Comparison of ENCODE assay signal across 8 mouse cellular contexts in genomic region chr11:7055455-7056017, GRCm38 (mm10). TPM values are rescaled to one million over a fixed set of nuclear protein-coding genes. Genes with fewer than 3 reads are reported as not detected.
DNase-seq lines count a peak whose midpoint lies in the region; ATAC-seq and TF ChIP-seq lines count a peak whose summit lies in the region.

No protein-coding gene starts in this region.

- H3K4me2 ChIP-seq in intestine, embryonic 16.5 days (ENCODE audit: low read depth, low read length) = no peak overlapping the region; the same call in 1 of the 2 replicates
- H3K4me2 ChIP-seq in neural tube, embryonic 13.5 days = peak overlapping the region; percentile 30

- H3K4me1 ChIP-seq in cerebellum, adult 2 months (ENCODE audit: control insufficient read depth, insufficient read depth, low read length) = peaks cover 47% of the 10 kb centered on the region
- peaks cover 9% of the 10 kb centered on the region for H3K4me1 ChIP-seq in intestine, embryonic 16.5 days (ENCODE audit: control insufficient read depth, insufficient read depth, low read length)
- H3K4me1 ChIP-seq in neural tube, embryonic 13.5 days (replicated peaks) = peaks cover 16% of the 10 kb centered on the region
- H3K4me1 ChIP-seq in thymus, adult 2 months (replicated peaks; ENCODE audit: control insufficient read depth, insufficient read depth, low read length) = peaks cover 4% of the 10 kb centered on the region; the same call in 1 of the 2 replicates

- TF ChIP-seq CTCF in gastrocnemius, adult 2 months (IDR thresholded peaks at IDR 0.05) = no peak
- no peak for TF ChIP-seq CTCF in cerebellum, adult 2 months (IDR thresholded peaks at IDR 0.05; ENCODE audit: borderline replicate concordance, insufficient read depth, low read depth, low read length)
- TF ChIP-seq CTCF in thymus, adult 2 months (IDR thresholded peaks at IDR 0.05; ENCODE audit: borderline replicate concordance, control insufficient read depth, extremely low read depth, insufficient read depth, low read length, poor library complexity) = no peak

- H3K27me3 ChIP-seq in cerebellum, adult 2 months (ENCODE audit: control insufficient read depth, insufficient read depth, low read length) = no peaks in the 10 kb centered on the region
- H3K27me3 ChIP-seq in intestine, embryonic 16.5 days (replicated peaks; ENCODE audit: control insufficient read depth, insufficient read depth, low read length) = peaks cover 4% of the 10 kb centered on the region
- H3K27me3 ChIP-seq in neural tube, embryonic 13.5 days = peaks cover 39% of the 10 kb centered on the region
- H3K27me3 ChIP-seq in thymus, adult 2 months (ENCODE audit: control insufficient read depth, insufficient read depth, low read length) = no peaks in the 10 kb centered on the region

- peak; percentile 59 for DNase-seq in gastrocnemius, adult 2 months
- no peak for DNase-seq in gastrocnemius, postnatal 25 days
- peak; percentile 98 to 99 for DNase-seq in cerebellum, adult 2 months
- peak; percentile 11 to 27 for DNase-seq in gastrocnemius, adult 8-10 months (ENCODE audit: low spot score in 2 of 2)
- no peak for DNase-seq in thymus, adult 2 months
- no peak for DNase-seq in testis, postnatal 14 days (ENCODE audit: low spot score)

- H3K9ac ChIP-seq in intestine, embryonic 16.5 days (ENCODE audit: low read depth, low read length) = no peak overlapping the region
- H3K9ac ChIP-seq in neural tube, embryonic 13.5 days = no peak overlapping the region; the same call in 1 of the 2 replicates

- no peaks in the 10 kb centered on the region for H3K36me3 ChIP-seq in intestine, embryonic 16.5 days (ENCODE audit: control insufficient read depth, insufficient read depth, low read length)
- no peaks in the 10 kb centered on the region for H3K36me3 ChIP-seq in neural tube, embryonic 13.5 days
- no peaks in the 10 kb centered on the region for H3K36me3 ChIP-seq in thymus, adult 2 months (ENCODE audit: control insufficient read depth, insufficient read depth, low read length)

- TF ChIP-seq POLR2A in cerebellum, adult 2 months (IDR thresholded peaks at IDR 0.05; ENCODE audit: borderline replicate concordance, insufficient read depth, low read length) = no peak
- TF ChIP-seq POLR2A in thymus, adult 2 months (IDR thresholded peaks at IDR 0.05; ENCODE audit: control insufficient read depth, extremely low read depth, insufficient read depth, low read length, poor library complexity) = no peak

- peak; percentile 50; the same call in 1 of the 2 replicates for ATAC-seq in intestine, embryonic 16.5 days
- peak; percentile 66 for ATAC-seq in neural tube, embryonic 13.5 days (ENCODE audit: low read depth)

- intact Hi-C loops in gastrocnemius, adult 2 months (cut with DNase I) = no loop called here

- 2% methylated on average over 14 of the region's 14 CpGs for WGBS in cerebellum, adult 2 months
- WGBS in intestine, embryonic 16.5 days = 21% methylated on average over 14 of the region's 14 CpGs
- 28% methylated on average over 14 of the region's 14 CpGs for WGBS in neural tube, embryonic 13.5 days
- 32% methylated on average over 14 of the region's 14 CpGs for WGBS in thymus, adult 2 months

- H3K27ac ChIP-seq in gastrocnemius, adult 2 months = peak overlapping the region; percentile 76
- H3K27ac ChIP-seq in cerebellum, adult 2 months (ENCODE audit: insufficient read depth, low read length) = peak overlapping the region; percentile 97
- H3K27ac ChIP-seq in intestine, embryonic 16.5 days (ENCODE audit: low read length) = no peak overlapping the region; the same call in 1 of the 2 replicates
- H3K27ac ChIP-seq in neural tube, embryonic 13.5 days (replicated peaks) = no peak overlapping the region; the same call in 1 of the 2 replicates
- no peak overlapping the region for H3K27ac ChIP-seq in thymus, adult 2 months (ENCODE audit: control insufficient read depth, insufficient read depth, low read length)

- peak overlapping the region; percentile 66 for H3K4me3 ChIP-seq in gastrocnemius, adult 2 months
- H3K4me3 ChIP-seq in cerebellum, adult 2 months (replicated peaks; ENCODE audit: insufficient read depth, low read depth, low read length) = no peak overlapping the region
- H3K4me3 ChIP-seq in intestine, embryonic 16.5 days (ENCODE audit: low read length) = no peak overlapping the region
- no peak overlapping the region for H3K4me3 ChIP-seq in neural tube, embryonic 13.5 days
- no peak overlapping the region for H3K4me3 ChIP-seq in thymus, adult 2 months (ENCODE audit: control insufficient read depth, insufficient read depth, low read length)

- no peaks in the 10 kb centered on the region for H3K9me3 ChIP-seq in intestine, embryonic 16.5 days (ENCODE audit: control insufficient read depth, low read length)
- no peaks in the 10 kb centered on the region for H3K9me3 ChIP-seq in neural tube, embryonic 13.5 days

RNA-seq across cellular contexts. Expression of gene Adcy1, which starts 7.8 kb away (rescaled TPM):
- under 1 TPM; 0.79 to 0.89 TPM for total RNA-seq in gastrocnemius, adult 2 months (2021)
- 1 to 10 TPM; 1.2 to 1.6 TPM for total RNA-seq in gastrocnemius, postnatal 25 days (2021)
- polyA plus RNA-seq in cerebellum, adult 2 months (2012; rRNA removed) = 258 and 326 TPM in 2 replicates
- total RNA-seq in gastrocnemius, adult 8-10 months (2022) = under 1 TPM; 0.34 to 0.77 (median 0.61) TPM
- 0.68 and 0.72 TPM in 2 replicates for polyA plus RNA-seq in intestine, embryonic 16.5 days (2015; fragmentation: Nextera tagmentation; extraction: Ambion mirVana)
- polyA plus RNA-seq in neural tube, embryonic 13.5 days (2015; fragmentation: Nextera tagmentation; extraction: Ambion mirVana) = 5.5 and 5.7 TPM in 2 replicates
- polyA plus RNA-seq in thymus, adult 2 months (2012; rRNA removed) = 1.5 and 2.3 TPM in 2 replicates

Comparison
In these comparisons a context has a peak if more than half of its experiments do, and no peak if none do; other contexts are left out.
1. DNase-seq: peak in gastrocnemius, adult 2 months (single experiment), cerebellum, adult 2 months (2 of 2) and gastrocnemius, adult 8-10 months (2 of 2); none in gastrocnemius, postnatal 25 days (single experiment), thymus, adult 2 months (single experiment) and testis, postnatal 14 days (single experiment).
2. H3K27ac ChIP-seq: peak in gastrocnemius, adult 2 months (single experiment) and cerebellum, adult 2 months (single experiment); none in intestine, embryonic 16.5 days (single experiment), neural tube, embryonic 13.5 days (single experiment) and thymus, adult 2 months (single experiment).
3. RNA of gene Adcy1, which starts 7.8 kb away (polyA plus RNA-seq): 258 to 326 TPM in cerebellum, adult 2 months; 5.5 to 5.7 TPM in neural tube, embryonic 13.5 days, 1.5 to 2.3 TPM in thymus, adult 2 months and 0.68 to 0.72 TPM in intestine, embryonic 16.5 days; every median in the first group is over 10 times any median in the second.